Mouse (Mus musculus) liver, embryonic 13.5 days (tissue): ENCODE measurements at regions not wholly inside any gene's neighbourhood (a gene's known extent, or its start where the extent isn't known, plus 50 kb on each side); places are given as distances from the start of the nearest gene placed in this dataset.

ENCODE experiments used
- ATAC-seq: fragments of 200-750 bp; cut with Nextera tagmentation; 2 replicates; pipeline ENCODE4 v1.8.0; 2017; ENCODE audit warnings: low read depth, mild to moderate bottlenecking, moderate number of reproducible peaks, moderate library complexity
- DNase-seq: peaks from one replicate; pipeline ENCODE4 v3.0.0; 2022
- H3K27ac ChIP-seq: fragments of 300-500 bp; sonication (generic); 2 replicates; pipeline ENCODE4 v1.5.1; 2015; ENCODE audit warnings: moderate library complexity, mild to moderate bottlenecking, inconsistent platforms
- H3K27me3 ChIP-seq: fragments of 300-500 bp; sonication (generic); 2 replicates; pipeline ENCODE4 v1.6.1; 2015; ENCODE audit warnings: mild to moderate bottlenecking, inconsistent platforms
- H3K36me3 ChIP-seq: fragments of 300-500 bp; sonication (generic); 2 replicates; pipeline ENCODE4 v1.6.1; 2015; ENCODE audit warnings: mild to moderate bottlenecking, inconsistent platforms
- H3K4me1 ChIP-seq: fragments of 300-500 bp; sonication (generic); replicated peaks from 2 replicates; pipeline ENCODE4 v1.6.1; 2015; ENCODE audit warnings: inconsistent platforms
- H3K4me2 ChIP-seq: fragments of 300-500 bp; sonication (generic); 2 replicates; pipeline ENCODE4 v1.6.1; 2015; ENCODE audit warnings: inconsistent platforms, mild to moderate bottlenecking, moderate library complexity
- H3K4me3 ChIP-seq: fragments of 300-500 bp; sonication (generic); replicated peaks from 2 replicates; pipeline ENCODE4 v1.5.1; 2015; ENCODE audit warnings: mild to moderate bottlenecking, inconsistent platforms
- H3K9ac ChIP-seq: fragments of 300-500 bp; sonication (generic); 2 replicates; pipeline ENCODE4 v1.6.1; 2015; ENCODE audit warnings: mild to moderate bottlenecking, inconsistent platforms
- H3K9me3 ChIP-seq: fragments of 300-500 bp; sonication (generic); replicated peaks from 2 replicates; pipeline ENCODE4 v1.6.1; 2016; ENCODE audit warnings: inconsistent platforms
- WGBS: fragments of 180-500 bp; shearing (Covaris S2); methylation state at CpG from one replicate; pipeline ENCODE4 v1.1.7; 2015; ENCODE audit not compliant: insufficient replicate concordance; 5-methylcytosine and 5-hydroxymethylcytosine counted together

- WGBS: 65% methylated on average over 5 of the region's 5 CpGs
- no peak overlapping the region for H3K27ac ChIP-seq
- no peaks in the 10 kb centered on the region for H3K27me3 ChIP-seq
- DNase-seq: no peak
- H3K4me2 ChIP-seq: no peak overlapping the region
- H3K9me3 ChIP-seq: no peaks in the 10 kb centered on the region
- H3K36me3 ChIP-seq: no peaks in the 10 kb centered on the region
- H3K4me3 ChIP-seq: no peak overlapping the region
- H3K9ac ChIP-seq: no peak overlapping the region
- no peaks in the 10 kb centered on the region for H3K4me1 ChIP-seq
- ATAC-seq: no peak
Observed at GRCm38 (mm10) chr7:37908618-37909130, 114.7 kb downstream of the Uri1 start.

GRCm38 (mm10) chr7:37893885-37894284, 120.4 kb upstream of the Zfp536 start:
- no peaks in the 10 kb centered on the region for H3K4me1 ChIP-seq
- H3K9ac ChIP-seq: no peak overlapping the region
- H3K4me2 ChIP-seq: no peak overlapping the region
- H3K9me3 ChIP-seq: no peaks in the 10 kb centered on the region
- 68% methylated on average over 6 of the region's 6 CpGs for WGBS
- no peak overlapping the region for H3K4me3 ChIP-seq
- H3K27ac ChIP-seq: no peak overlapping the region
- no peaks in the 10 kb centered on the region for H3K27me3 ChIP-seq
- H3K36me3 ChIP-seq: no peaks in the 10 kb centered on the region
- DNase-seq: no peak
- no peak for ATAC-seq

- H3K36me3 ChIP-seq: no peaks in the 10 kb centered on the region
- no peaks in the 10 kb centered on the region for H3K27me3 ChIP-seq
- H3K27ac ChIP-seq: no peak overlapping the region
- no peak overlapping the region for H3K9ac ChIP-seq
- ATAC-seq (no peak), DNase-seq (no peak)
- H3K4me2 ChIP-seq: no peak overlapping the region
- no peak overlapping the region for H3K4me3 ChIP-seq
- no peaks in the 10 kb centered on the region for H3K4me1 ChIP-seq
- 62% methylated on average over 12 of the region's 12 CpGs for WGBS
- no peaks in the 10 kb centered on the region for H3K9me3 ChIP-seq
Observed at GRCm38 (mm10) chr7:37874382-37874781, 100.9 kb upstream of the Zfp536 start.

GRCm38 (mm10) chr7:37870956-37871355, 97.5 kb upstream of the Zfp536 start:
- Histone ChIP-seq H3K9ac (no peak overlapping the region), H3K4me2 (no peak overlapping the region), H3K4me3 (no peak overlapping the region), H3K36me3 (no peaks in the 10 kb centered on the region), H3K4me1 (no peaks in the 10 kb centered on the region), H3K9me3 (no peaks in the 10 kb centered on the region), H3K27me3 (no peaks in the 10 kb centered on the region), H3K27ac (no peak overlapping the region)
- no peak for ATAC-seq
- 77% methylated on average over 5 of the region's 5 CpGs for WGBS
- no peak for DNase-seq

- WGBS: 31% methylated on average over 1 of the region's 1 CpGs
- H3K4me2 ChIP-seq: no peak overlapping the region
- no peaks in the 10 kb centered on the region for H3K27me3 ChIP-seq
- H3K27ac ChIP-seq: no peak overlapping the region
- no peak overlapping the region for H3K4me3 ChIP-seq
- no peaks in the 10 kb centered on the region for H3K4me1 ChIP-seq
- no peak overlapping the region for H3K9ac ChIP-seq
- ATAC-seq (no peak), DNase-seq (no peak)
- no peaks in the 10 kb centered on the region for H3K9me3 ChIP-seq
- no peaks in the 10 kb centered on the region for H3K36me3 ChIP-seq
Observed at GRCm38 (mm10) chr7:37866468-37866867, 93.0 kb upstream of the Zfp536 start.

- Histone ChIP-seq H3K9me3 (no peaks in the 10 kb centered on the region), H3K27me3 (no peaks in the 10 kb centered on the region), H3K9ac (no peak overlapping the region), H3K4me3 (no peak overlapping the region), H3K27ac (no peak overlapping the region), H3K36me3 (no peaks in the 10 kb centered on the region), H3K4me2 (no peak overlapping the region), H3K4me1 (no peaks in the 10 kb centered on the region)
- DNase-seq (no peak), ATAC-seq (no peak)
- 55% methylated on average over 5 of the region's 5 CpGs for WGBS
Observed at GRCm38 (mm10) chr7:37851471-37851870, 78.0 kb upstream of the Zfp536 start.

GRCm38 (mm10) chr7:37845201-37845600, 71.8 kb upstream of the Zfp536 start:
- Histone ChIP-seq H3K27me3 (no peaks in the 10 kb centered on the region), H3K27ac (no peak overlapping the region), H3K4me2 (no peak overlapping the region), H3K4me1 (no peaks in the 10 kb centered on the region), H3K9me3 (no peaks in the 10 kb centered on the region), H3K9ac (no peak overlapping the region), H3K36me3 (no peaks in the 10 kb centered on the region), H3K4me3 (no peak overlapping the region)
- ATAC-seq: no peak
- no peak for DNase-seq
- 55% methylated on average over 1 of the region's 1 CpGs for WGBS

- H3K4me1 ChIP-seq: no peaks in the 10 kb centered on the region
- no peak for DNase-seq
- no peak for ATAC-seq
- 7% methylated on average over 14 of the region's 14 CpGs for WGBS
- no peaks in the 10 kb centered on the region for H3K9me3 ChIP-seq
- no peak overlapping the region for H3K4me3 ChIP-seq
- H3K27me3 ChIP-seq: no peaks in the 10 kb centered on the region
- no peaks in the 10 kb centered on the region for H3K36me3 ChIP-seq
- no peak overlapping the region for H3K27ac ChIP-seq
- H3K4me2 ChIP-seq: peak overlapping the region; percentile 39
- H3K9ac ChIP-seq: no peak overlapping the region
Observed at GRCm38 (mm10) chr7:37842000-37842513, 68.6 kb upstream of the Zfp536 start.

GRCm38 (mm10) chr7:37841549-37841948, 68.1 kb upstream of the Zfp536 start:
- Histone ChIP-seq H3K9ac (no peak overlapping the region), H3K36me3 (no peaks in the 10 kb centered on the region), H3K4me1 (no peaks in the 10 kb centered on the region), H3K9me3 (no peaks in the 10 kb centered on the region), H3K4me2 (no peak overlapping the region), H3K27ac (no peak overlapping the region), H3K27me3 (no peaks in the 10 kb centered on the region), H3K4me3 (no peak overlapping the region)
- no peak for DNase-seq
- ATAC-seq: no peak
- 37% methylated on average over 4 of the region's 4 CpGs for WGBS

GRCm38 (mm10) chr7:37837883-37838282, 64.4 kb upstream of the Zfp536 start:
- Histone ChIP-seq H3K27ac (no peak overlapping the region), H3K27me3 (no peaks in the 10 kb centered on the region), H3K9ac (no peak overlapping the region), H3K36me3 (no peaks in the 10 kb centered on the region), H3K4me3 (no peak overlapping the region), H3K4me1 (no peaks in the 10 kb centered on the region), H3K9me3 (no peaks in the 10 kb centered on the region), H3K4me2 (no peak overlapping the region)
- DNase-seq (no peak), ATAC-seq (no peak)
- 65% methylated on average over 5 of the region's 5 CpGs for WGBS

- no peaks in the 10 kb centered on the region for H3K9me3 ChIP-seq
- no peak overlapping the region for H3K4me3 ChIP-seq
- DNase-seq: no peak
- no peak overlapping the region for H3K9ac ChIP-seq
- no peak overlapping the region for H3K4me2 ChIP-seq
- H3K4me1 ChIP-seq: no peaks in the 10 kb centered on the region
- no peaks in the 10 kb centered on the region for H3K36me3 ChIP-seq
- H3K27ac ChIP-seq: no peak overlapping the region
- ATAC-seq: no peak
- 62% methylated on average over 5 of the region's 5 CpGs for WGBS
- no peaks in the 10 kb centered on the region for H3K27me3 ChIP-seq
Observed at GRCm38 (mm10) chr7:37837372-37837771, 63.9 kb upstream of the Zfp536 start.

GRCm38 (mm10) chr7:37833420-37833819, 60.0 kb upstream of the Zfp536 start:
- no peak overlapping the region for H3K4me2 ChIP-seq
- no peaks in the 10 kb centered on the region for H3K27me3 ChIP-seq
- H3K4me1 ChIP-seq: no peaks in the 10 kb centered on the region
- no peaks in the 10 kb centered on the region for H3K36me3 ChIP-seq
- WGBS: 82% methylated on average over 8 of the region's 8 CpGs
- no peak overlapping the region for H3K27ac ChIP-seq
- no peak overlapping the region for H3K4me3 ChIP-seq
- H3K9ac ChIP-seq: no peak overlapping the region
- no peaks in the 10 kb centered on the region for H3K9me3 ChIP-seq
- DNase-seq (no peak), ATAC-seq (no peak)
